Mouse (Mus musculus): ENCODE measurements around the gene Nav1. TPM values are rescaled to one million over a fixed set of nuclear protein-coding genes. Genes with fewer than 3 reads are reported as not detected.

The Nav1 gene
- 31.7 and 34.2 TPM in 2 replicates for polyA plus RNA-seq (2011; ENCODE audit: insufficient read depth, insufficient read length, low read depth, missing spikeins)

DNA sequence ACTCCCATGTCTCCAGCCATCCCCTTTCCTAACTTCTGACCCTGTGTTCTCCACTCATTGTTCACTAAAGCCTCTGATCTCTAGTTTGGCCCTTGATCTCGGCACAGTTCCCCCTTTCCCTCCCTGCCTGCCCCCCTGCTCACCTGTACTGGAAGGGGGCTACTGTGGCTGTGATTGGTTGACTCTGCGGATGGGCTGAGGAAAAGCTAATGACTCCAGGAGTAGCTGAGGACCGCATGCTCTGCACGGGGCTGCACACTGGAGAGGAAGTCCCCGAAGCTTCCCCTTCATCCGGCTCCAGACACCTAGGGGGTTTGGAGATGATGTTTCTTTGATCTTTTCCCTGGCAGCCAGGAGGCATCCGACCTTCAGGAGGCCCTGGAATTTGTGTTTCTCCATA is at the start of gene Nav1:
Gene Nav1, minus strand, starts transcription at position 277 of the 400 bp plus-strand sequence.
- H3K4me1 ChIP-seq (ENCODE audit: control insufficient read depth, insufficient read depth, low read length), result no peaks in the 10 kb centered on the region
- no peak within 1 kb of the TSS for H3K4me3 ChIP-seq (ENCODE audit: low read depth, low read length)
- TF ChIP-seq CTCF (IDR thresholded peaks at IDR 0.05; ENCODE audit: low read depth, low read length) (no peak), POLR2A (IDR thresholded peaks at IDR 0.05; ENCODE audit: insufficient read depth, low read length) (no peak), EP300 (IDR thresholded peaks at IDR 0.05; ENCODE audit: insufficient read depth, low read depth, low read length) (no peak)
- H3K27me3 ChIP-seq (ENCODE audit: control insufficient read depth, insufficient read depth, low read length, poor library complexity, severe bottlenecking), result no peaks in the 10 kb centered on the region
- no peak within 1 kb of the TSS for H3K27ac ChIP-seq (ENCODE audit: insufficient read depth, low read length)
- no peak within 1 kb of the TSS for H3K9ac ChIP-seq (ENCODE audit: low read depth, poor library complexity, severe bottlenecking)
- no peaks in the 10 kb centered on the region for H3K9me3 ChIP-seq (replicated peaks; ENCODE audit: control insufficient read depth, insufficient read depth, low read length, poor library complexity, severe bottlenecking)
- no peaks in the 10 kb centered on the region for H3K36me3 ChIP-seq (ENCODE audit: control insufficient read depth, insufficient read depth, low read length, poor library complexity, severe bottlenecking)

DNA sequence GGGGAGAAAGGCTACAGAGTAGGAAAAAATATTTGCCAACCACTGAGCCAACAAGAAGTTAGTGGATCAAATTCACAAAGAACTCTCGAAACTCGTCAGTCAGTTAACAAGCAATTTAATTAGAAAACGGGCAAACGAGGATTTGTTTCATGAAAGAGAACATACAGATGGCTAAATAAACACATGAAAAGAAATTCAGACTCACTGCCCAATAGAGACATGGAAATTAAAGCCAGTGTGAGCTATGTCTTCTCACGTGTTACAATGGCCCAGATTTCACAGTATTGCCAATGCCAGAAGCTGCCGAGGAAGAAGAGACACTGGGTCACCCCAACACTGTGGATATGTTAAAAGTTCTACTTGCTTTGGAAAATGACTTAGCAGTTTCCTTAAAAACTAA is 46.8 kb upstream of the Nav1 start:
- peaks cover 6% of the 10 kb centered on the region for H3K9me3 ChIP-seq (replicated peaks; ENCODE audit: control insufficient read depth, insufficient read depth, low read length, poor library complexity, severe bottlenecking)
- H3K4me3 ChIP-seq (ENCODE audit: low read depth, low read length), result no peak overlapping the region
- no peak overlapping the region for H3K27ac ChIP-seq (ENCODE audit: insufficient read depth, low read length)
- no peak for TF ChIP-seq CTCF (IDR thresholded peaks at IDR 0.05; ENCODE audit: low read depth, low read length)
- no peak for TF ChIP-seq POLR2A (IDR thresholded peaks at IDR 0.05; ENCODE audit: insufficient read depth, low read length)
- no peak for TF ChIP-seq EP300 (IDR thresholded peaks at IDR 0.05; ENCODE audit: insufficient read depth, low read depth, low read length)
- H3K36me3 ChIP-seq (ENCODE audit: control insufficient read depth, insufficient read depth, low read length, poor library complexity, severe bottlenecking), result no peaks in the 10 kb centered on the region
- H3K9ac ChIP-seq (ENCODE audit: low read depth, poor library complexity, severe bottlenecking), result no peak overlapping the region
- no peaks in the 10 kb centered on the region for H3K27me3 ChIP-seq (ENCODE audit: control insufficient read depth, insufficient read depth, low read length, poor library complexity, severe bottlenecking)
- peaks cover 8% of the 10 kb centered on the region for H3K4me1 ChIP-seq (ENCODE audit: control insufficient read depth, insufficient read depth, low read length)

DNA sequence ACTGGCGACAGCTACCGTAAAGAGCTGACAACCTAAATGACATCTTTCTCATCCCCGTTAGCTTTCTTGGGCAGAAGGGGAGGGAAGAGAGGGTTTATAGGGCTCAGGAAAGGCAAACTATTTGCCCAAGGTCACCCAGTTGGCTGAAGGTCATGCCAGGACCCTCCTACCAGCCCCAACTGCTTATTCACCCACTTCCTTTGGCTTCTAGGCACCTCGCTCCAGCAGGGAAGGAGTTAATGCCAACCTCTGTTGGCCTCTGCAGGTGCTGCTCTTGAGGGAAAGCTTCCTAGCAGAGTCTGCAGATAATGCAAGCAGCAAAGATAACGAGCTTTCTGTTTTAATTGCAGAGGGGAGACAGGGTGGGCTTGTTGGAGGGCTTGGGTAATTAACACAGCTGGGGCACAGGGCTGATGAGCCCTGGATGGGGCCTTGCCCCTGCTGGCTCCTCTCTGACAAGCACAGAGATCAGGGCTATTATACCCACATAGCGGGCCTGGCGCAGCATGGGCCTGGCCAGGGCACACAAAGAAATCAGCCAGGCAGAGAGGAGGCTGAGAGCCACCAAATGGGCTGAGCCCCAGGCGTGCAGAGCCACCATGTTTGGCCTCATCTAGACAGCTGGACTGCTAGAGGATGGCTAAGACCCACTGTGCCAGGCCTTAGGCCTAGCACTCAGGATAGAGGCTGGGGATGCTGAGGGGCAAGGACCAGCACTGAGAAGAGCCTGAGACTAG is 38.5 kb upstream of the Nav1 start:
- TF ChIP-seq CTCF (IDR thresholded peaks at IDR 0.05; ENCODE audit: low read depth, low read length), result no peak
- no peak for TF ChIP-seq POLR2A (IDR thresholded peaks at IDR 0.05; ENCODE audit: insufficient read depth, low read length)
- TF ChIP-seq EP300 (IDR thresholded peaks at IDR 0.05; ENCODE audit: insufficient read depth, low read depth, low read length), result no peak
- Histone ChIP-seq H3K36me3 (ENCODE audit: control insufficient read depth, insufficient read depth, low read length, poor library complexity, severe bottlenecking) (no peaks in the 10 kb centered on the region), H3K27me3 (ENCODE audit: control insufficient read depth, insufficient read depth, low read length, poor library complexity, severe bottlenecking) (no peaks in the 10 kb centered on the region), H3K9ac (ENCODE audit: low read depth, poor library complexity, severe bottlenecking) (no peak overlapping the region), H3K27ac (ENCODE audit: insufficient read depth, low read length) (no peak overlapping the region), H3K4me1 (ENCODE audit: control insufficient read depth, insufficient read depth, low read length) (no peaks in the 10 kb centered on the region), H3K4me3 (ENCODE audit: low read depth, low read length) (no peak overlapping the region), H3K9me3 (replicated peaks; ENCODE audit: control insufficient read depth, insufficient read depth, low read length, poor library complexity, severe bottlenecking) (no peaks in the 10 kb centered on the region)

DNA sequence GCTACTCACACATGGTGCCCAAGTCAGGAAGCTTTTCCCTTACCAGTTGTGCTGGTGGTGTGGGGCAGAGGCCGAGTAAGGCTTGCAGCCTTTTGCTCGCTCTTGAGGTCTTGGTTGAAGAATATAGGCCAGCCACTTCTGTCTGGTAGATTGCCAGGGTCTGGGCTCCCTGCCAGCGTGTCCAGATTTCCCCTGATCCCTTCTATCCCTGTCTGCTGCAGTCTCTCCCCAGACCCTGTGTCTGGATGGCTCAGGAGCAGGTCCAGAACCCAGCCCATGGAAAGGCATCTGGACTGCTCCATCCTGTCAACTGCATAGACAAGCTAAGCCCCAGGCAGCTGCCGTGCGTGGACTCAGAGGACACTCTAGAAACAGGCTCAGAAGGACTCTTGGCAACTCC is 37.0 kb upstream of the Nav1 start:
- no peak overlapping the region for H3K4me3 ChIP-seq (ENCODE audit: low read depth, low read length)
- no peaks in the 10 kb centered on the region for H3K27me3 ChIP-seq (ENCODE audit: control insufficient read depth, insufficient read depth, low read length, poor library complexity, severe bottlenecking)
- H3K4me1 ChIP-seq (ENCODE audit: control insufficient read depth, insufficient read depth, low read length), result peaks cover under 1% of the 10 kb centered on the region
- no peak overlapping the region for H3K9ac ChIP-seq (ENCODE audit: low read depth, poor library complexity, severe bottlenecking)
- H3K36me3 ChIP-seq (ENCODE audit: control insufficient read depth, insufficient read depth, low read length, poor library complexity, severe bottlenecking), result no peaks in the 10 kb centered on the region
- no peak overlapping the region for H3K27ac ChIP-seq (ENCODE audit: insufficient read depth, low read length)
- TF ChIP-seq EP300 (IDR thresholded peaks at IDR 0.05; ENCODE audit: insufficient read depth, low read depth, low read length) (no peak), CTCF (IDR thresholded peaks at IDR 0.05; ENCODE audit: low read depth, low read length) (no peak), POLR2A (IDR thresholded peaks at IDR 0.05; ENCODE audit: insufficient read depth, low read length) (no peak)
- H3K9me3 ChIP-seq (replicated peaks; ENCODE audit: control insufficient read depth, insufficient read depth, low read length, poor library complexity, severe bottlenecking), result no peaks in the 10 kb centered on the region

DNA sequence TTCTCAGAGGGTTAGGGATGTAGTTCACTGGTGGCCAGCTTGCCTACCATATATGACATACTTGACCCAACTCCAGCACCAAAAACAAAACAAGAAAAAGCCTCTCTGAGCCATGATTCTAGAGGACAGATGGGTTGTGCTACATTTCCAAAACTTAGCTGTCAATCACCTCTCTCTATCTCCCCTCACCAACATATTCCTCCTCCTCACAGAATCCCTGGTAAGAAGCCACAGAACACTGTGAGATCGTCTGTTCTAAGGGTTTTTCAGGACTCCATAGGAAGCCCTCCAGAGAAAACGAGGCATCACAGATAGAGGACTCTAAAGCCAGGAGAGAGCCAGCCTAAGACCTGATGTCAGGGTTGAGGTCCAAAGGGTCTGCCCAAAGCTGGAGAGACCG is 36.6 kb upstream of the Nav1 start:
- Histone ChIP-seq H3K9me3 (replicated peaks; ENCODE audit: control insufficient read depth, insufficient read depth, low read length, poor library complexity, severe bottlenecking) (no peaks in the 10 kb centered on the region), H3K27me3 (ENCODE audit: control insufficient read depth, insufficient read depth, low read length, poor library complexity, severe bottlenecking) (no peaks in the 10 kb centered on the region), H3K4me3 (ENCODE audit: low read depth, low read length) (no peak overlapping the region), H3K9ac (ENCODE audit: low read depth, poor library complexity, severe bottlenecking) (no peak overlapping the region), H3K36me3 (ENCODE audit: control insufficient read depth, insufficient read depth, low read length, poor library complexity, severe bottlenecking) (no peaks in the 10 kb centered on the region), H3K27ac (ENCODE audit: insufficient read depth, low read length) (no peak overlapping the region), H3K4me1 (ENCODE audit: control insufficient read depth, insufficient read depth, low read length) (peaks cover 3% of the 10 kb centered on the region)
- no peak for TF ChIP-seq POLR2A (IDR thresholded peaks at IDR 0.05; ENCODE audit: insufficient read depth, low read length)
- no peak for TF ChIP-seq CTCF (IDR thresholded peaks at IDR 0.05; ENCODE audit: low read depth, low read length)
- TF ChIP-seq EP300 (IDR thresholded peaks at IDR 0.05; ENCODE audit: insufficient read depth, low read depth, low read length), result no peak

DNA sequence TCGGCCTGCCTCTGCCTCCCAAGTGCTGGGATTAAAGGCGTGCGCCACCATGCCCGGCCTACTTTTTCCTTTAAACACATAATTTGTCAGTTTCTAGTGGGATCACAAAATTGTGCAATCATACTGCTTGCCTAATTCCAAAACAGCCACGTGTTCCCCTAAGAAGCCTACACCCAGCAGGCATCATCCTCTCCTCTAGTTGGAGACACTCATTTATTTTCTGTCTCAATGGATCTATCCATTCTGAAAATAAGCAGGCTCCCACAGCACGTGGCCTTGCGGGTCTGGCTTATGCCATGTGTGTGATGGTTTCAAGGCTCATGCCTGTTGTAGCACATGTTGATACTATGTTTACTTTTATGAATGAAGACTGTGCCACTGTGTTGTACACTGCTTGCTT is 32.8 kb upstream of the Nav1 start:
- Histone ChIP-seq H3K27me3 (ENCODE audit: control insufficient read depth, insufficient read depth, low read length, poor library complexity, severe bottlenecking) (no peaks in the 10 kb centered on the region), H3K9ac (ENCODE audit: low read depth, poor library complexity, severe bottlenecking) (no peak overlapping the region), H3K4me1 (ENCODE audit: control insufficient read depth, insufficient read depth, low read length) (peaks cover 13% of the 10 kb centered on the region), H3K4me3 (ENCODE audit: low read depth, low read length) (no peak overlapping the region), H3K9me3 (replicated peaks; ENCODE audit: control insufficient read depth, insufficient read depth, low read length, poor library complexity, severe bottlenecking) (no peaks in the 10 kb centered on the region), H3K36me3 (ENCODE audit: control insufficient read depth, insufficient read depth, low read length, poor library complexity, severe bottlenecking) (no peaks in the 10 kb centered on the region), H3K27ac (ENCODE audit: insufficient read depth, low read length) (no peak overlapping the region)
- TF ChIP-seq EP300 (IDR thresholded peaks at IDR 0.05; ENCODE audit: insufficient read depth, low read depth, low read length) (no peak), POLR2A (IDR thresholded peaks at IDR 0.05; ENCODE audit: insufficient read depth, low read length) (no peak), CTCF (IDR thresholded peaks at IDR 0.05; ENCODE audit: low read depth, low read length) (no peak)
